Mouse (Mus musculus): ENCODE data around the gene Eif6.
"Not testable (repeated sequence)": the region's sequence is repeated elsewhere in the genome, so short reads cannot be mapped to it uniquely, and the experiment has no call there.

Gene Eif6

GRCm38 (mm10) chr2:155826630-155827424 is at the start of gene Eif6:
Gene Eif6 (minus strand): TSS chr2:155826925.
- peak; percentile 81 for DNase-seq (ENCODE audit: low spot score)

- DNase-seq (ENCODE audit: low spot score), result no peak
Measured at GRCm38 (mm10) chr2:155873636-155874035, 46.9 kb upstream of the Eif6 start.

- DNase-seq (ENCODE audit: low spot score), result no peak
Measured at GRCm38 (mm10) chr2:155872930-155873507, 46.3 kb upstream of the Eif6 start.

DNA sequence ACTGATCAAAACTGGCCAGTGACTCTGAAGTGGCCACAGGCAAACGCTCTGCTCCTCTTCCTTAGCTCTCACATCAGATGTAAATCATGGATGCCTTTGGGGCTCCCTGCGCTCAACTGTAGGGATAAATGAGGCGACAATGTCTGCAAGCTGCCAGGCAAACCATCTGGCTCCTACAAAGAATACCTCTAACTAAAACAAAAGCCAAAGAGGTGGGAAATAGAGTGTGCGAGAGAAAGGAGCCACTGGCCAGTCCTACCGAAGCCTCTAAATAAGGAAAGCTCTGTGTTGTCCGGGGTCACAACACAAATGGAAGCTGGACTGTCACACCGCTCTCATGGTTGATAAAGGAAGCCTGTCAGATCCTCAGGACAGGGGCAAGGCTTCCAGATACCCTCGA is 45.8 kb upstream of the Eif6 start:
- DNase-seq (ENCODE audit: low spot score), result no peak

GRCm38 (mm10) chr2:155869772-155870171 is 43.0 kb upstream of the Eif6 start:
- no peak for DNase-seq (ENCODE audit: low spot score)

GRCm38 (mm10) chr2:155868320-155868719 is 41.6 kb upstream of the Eif6 start:
- no peak for DNase-seq (ENCODE audit: low spot score)

- no peak for DNase-seq (ENCODE audit: low spot score)
Measured at GRCm38 (mm10) chr2:155863301-155863867, 36.7 kb upstream of the Eif6 start.

DNA sequence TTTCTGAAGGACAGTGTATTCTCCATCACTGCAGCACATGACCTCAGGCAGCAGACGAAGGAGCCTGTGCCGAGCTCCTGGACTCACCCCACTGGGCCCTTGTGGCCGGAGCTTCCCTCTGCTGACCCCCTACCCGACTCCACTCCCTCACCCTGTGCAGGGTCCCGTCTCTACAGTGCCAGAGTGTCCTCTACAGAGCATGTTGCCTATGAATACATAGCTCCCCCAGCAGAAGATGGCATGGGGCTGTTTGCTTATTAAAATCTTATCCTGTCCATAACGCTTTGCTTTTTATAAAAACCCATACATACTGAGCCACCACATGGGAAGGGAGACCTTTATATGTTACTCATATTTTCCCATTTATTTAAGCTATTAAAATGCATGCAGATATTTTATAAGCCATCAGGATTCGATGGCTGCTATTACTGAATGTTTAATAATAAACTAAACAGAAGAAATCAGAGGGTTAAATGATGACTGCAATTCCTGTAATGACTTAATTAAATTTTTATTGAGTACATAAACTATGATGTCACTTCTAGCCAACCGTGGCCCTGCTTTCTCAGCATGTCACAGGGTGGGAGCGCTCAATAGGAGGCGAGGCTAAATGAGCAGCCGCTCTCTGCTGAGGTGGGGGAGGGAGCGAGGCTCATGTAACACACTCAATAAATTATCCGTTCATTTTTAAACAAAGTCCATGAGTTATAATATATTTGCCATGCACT is 36.0 kb upstream of the Eif6 start:
- no peak for DNase-seq (ENCODE audit: low spot score)

- DNase-seq (ENCODE audit: low spot score), result no peak
Measured at GRCm38 (mm10) chr2:155861581-155861980, 34.9 kb upstream of the Eif6 start.

GRCm38 (mm10) chr2:155860102-155860501 is 33.4 kb upstream of the Eif6 start:
- DNase-seq (ENCODE audit: low spot score), result no peak

DNA sequence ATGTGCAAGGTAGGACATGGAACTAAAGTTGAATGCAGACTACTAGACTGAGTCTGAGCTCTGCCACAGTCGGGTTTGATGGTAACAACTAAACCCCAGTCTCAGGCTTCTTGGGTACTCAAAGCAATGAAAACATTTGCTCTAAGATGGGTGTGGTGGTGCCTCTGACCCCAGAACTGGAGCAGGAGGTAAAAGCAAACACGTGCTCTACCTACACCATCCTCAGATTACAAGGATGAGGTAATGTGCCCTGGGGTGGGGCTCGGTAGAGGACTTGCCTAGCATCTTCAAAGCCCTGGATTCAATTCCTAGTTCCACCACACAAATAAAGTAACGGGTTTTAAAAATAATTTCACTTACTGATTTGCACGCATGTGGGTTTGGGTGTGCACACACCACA is 25.8 kb upstream of the Eif6 start:
- DNase-seq (ENCODE audit: low spot score), result no peak

DNA sequence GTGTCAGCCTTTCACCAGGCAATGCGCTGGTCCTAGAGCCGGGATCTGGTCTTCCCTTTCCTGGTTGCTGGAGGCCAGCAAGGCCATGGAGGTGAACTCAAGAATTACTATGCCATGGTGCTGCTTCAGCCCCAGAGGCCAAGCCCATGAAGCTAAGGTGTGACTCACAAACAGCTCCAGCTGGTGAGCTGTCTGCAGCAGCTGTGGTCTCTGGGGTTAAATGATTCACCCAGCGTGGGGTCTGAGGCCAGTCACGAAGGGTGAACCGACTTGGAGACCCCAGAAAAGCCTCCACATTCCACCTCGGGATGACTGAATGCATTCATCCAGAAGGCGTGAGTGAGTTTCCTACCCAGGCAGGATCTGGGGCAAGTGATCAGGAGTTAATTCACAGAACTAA is 23.4 kb upstream of the Eif6 start:
- DNase-seq (ENCODE audit: low spot score), result no peak

DNA sequence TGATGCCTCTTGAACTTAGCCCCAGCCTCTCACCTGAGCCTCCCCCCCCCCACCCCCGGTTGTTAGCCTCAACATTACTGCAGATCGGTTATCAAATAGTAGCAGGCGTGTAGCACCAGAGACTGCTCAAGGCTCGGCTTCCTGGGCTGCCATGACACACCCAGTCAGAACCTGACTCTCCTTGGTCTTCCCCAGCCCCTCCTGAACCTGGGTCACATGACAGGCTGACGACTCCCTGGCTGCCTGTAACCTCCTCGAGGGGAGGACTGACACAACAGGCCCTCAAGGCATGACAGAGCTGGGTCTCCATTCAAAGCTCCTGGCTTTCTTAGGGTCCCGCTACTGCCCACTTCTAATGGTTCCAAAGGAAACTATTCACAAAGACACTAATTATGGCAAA is 22.7 kb upstream of the Eif6 start:
- DNase-seq (ENCODE audit: low spot score), result no peak

GRCm38 (mm10) chr2:155848291-155848690 is 21.6 kb upstream of the Eif6 start:
- peak; percentile 81 for DNase-seq (ENCODE audit: low spot score)

DNA sequence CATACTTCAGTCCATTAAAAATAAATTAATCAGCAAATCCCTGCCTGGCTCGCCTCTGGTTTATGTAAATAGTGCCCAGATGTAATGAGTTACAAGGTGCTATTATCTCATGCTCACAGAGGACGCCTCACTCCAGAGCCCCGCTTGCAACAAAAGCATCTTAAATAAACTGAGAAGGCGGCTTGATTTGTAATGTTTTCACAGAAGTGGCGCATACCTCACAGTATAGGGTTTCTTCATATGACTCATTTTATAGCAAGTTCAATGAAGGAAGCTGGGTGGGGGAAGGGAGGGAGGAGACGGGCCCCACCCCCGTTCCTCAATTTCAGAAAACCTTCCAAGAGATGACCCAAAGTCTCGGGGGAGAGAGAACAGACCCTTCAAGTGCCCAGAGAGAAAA is 20.2 kb upstream of the Eif6 start:
- no peak for DNase-seq (ENCODE audit: low spot score)

DNA sequence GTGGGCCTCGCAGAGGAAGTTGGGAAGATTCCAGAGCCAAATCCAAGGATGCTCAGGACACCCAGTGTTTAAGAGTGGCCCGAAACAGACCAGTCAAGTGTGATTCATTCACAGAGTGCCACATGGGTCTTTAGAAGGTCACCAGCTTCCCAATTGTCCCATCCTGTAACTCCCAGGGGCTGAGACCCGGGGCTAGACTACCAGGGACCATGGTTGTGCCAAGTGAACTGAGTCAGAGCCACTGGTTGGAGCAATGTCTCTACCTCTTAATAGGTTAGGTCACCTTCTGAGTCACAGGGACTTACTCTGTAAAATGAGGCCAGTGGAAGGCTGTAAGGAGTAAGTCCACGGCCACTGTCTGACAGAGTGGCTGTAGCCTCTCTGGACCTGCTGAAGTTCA is 12.2 kb upstream of the Eif6 start:
- DNase-seq (ENCODE audit: low spot score), result no peak

- DNase-seq (ENCODE audit: low spot score), result no peak
Measured at GRCm38 (mm10) chr2:155837961-155838360, 11.2 kb upstream of the Eif6 start.

GRCm38 (mm10) chr2:155834732-155835131 is 8.0 kb upstream of the Eif6 start, which contains the start of gene Fam83c:
Gene Fam83c (minus strand): TSS chr2:155834854.
- DNase-seq (ENCODE audit: low spot score), result no peak

DNA sequence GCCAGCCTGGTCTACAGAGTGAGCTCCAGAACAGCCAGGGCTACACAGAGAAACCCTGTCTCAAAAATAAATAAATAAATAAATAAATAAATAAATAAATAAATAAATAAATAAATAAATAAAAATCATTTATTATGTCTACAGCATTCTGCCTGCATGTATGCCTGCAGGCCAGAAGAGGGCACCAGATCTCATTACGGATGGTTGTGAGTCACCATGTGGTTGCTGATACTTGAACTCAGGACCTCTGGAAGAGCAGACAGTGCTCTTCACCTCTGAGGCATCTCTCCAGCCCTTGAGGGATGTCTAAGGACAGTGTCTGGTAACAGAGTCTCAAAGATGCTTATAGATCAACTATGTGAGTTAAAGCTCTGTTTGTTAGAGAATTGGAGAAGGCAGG is 5.4 kb upstream of the Eif6 start:
- DNase-seq (ENCODE audit: low spot score), result not testable (repeated sequence)

DNA sequence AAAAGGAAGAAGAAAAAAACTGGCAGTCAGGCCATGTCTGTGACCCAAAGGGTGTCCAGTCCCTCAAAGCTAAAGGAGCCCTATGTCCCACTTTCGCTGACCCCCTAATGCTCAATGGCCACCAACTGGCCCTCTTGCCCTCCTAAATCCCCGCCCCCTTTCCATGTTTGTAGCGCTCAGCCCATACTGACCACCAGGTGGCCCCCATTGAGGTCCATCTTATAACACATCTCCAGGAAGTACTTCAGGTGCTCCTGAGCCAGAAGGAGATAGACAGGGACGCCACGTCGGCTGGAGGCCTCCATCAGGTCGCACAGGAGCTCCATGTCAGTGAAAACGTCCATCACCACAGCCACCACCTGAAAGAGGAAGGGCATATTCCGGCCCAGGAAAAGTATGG is 4.6 kb upstream of the Eif6 start:
- DNase-seq (ENCODE audit: low spot score), result no peak

GRCm38 (mm10) chr2:155830841-155831240 is 4.1 kb upstream of the Eif6 start:
- DNase-seq (ENCODE audit: low spot score), result no peak

GRCm38 (mm10) chr2:155825904-155826629 is 658 bp downstream of the Eif6 start:
- DNase-seq (ENCODE audit: low spot score), result peak; percentile 40

Data from c-Kit-positive CD71-positive TER-119-positive erythroid progenitor cells, embryonic 14.5 days (primary cell).